Mouse (Mus musculus): ENCODE data around the gene B3galnt1.
"Not testable (repeated sequence)": the region's sequence is repeated elsewhere in the genome, so short reads cannot be mapped to it uniquely, and the experiment has no call there.

The B3galnt1 gene

GRCm38 (mm10) chr3:69565586-69565985, 33.2 kb downstream of the B3galnt1 start:
- DNase-seq (ENCODE audit: low read depth, low spot score), result not testable (repeated sequence)

GRCm38 (mm10) chr3:69563406-69563805, 35.4 kb downstream of the B3galnt1 start:
- DNase-seq (ENCODE audit: low read depth, low spot score), result no peak

GRCm38 (mm10) chr3:69561686-69562085, 37.1 kb downstream of the B3galnt1 start:
- no peak for DNase-seq (ENCODE audit: low read depth, low spot score)

GRCm38 (mm10) chr3:69559975-69560330, 38.8 kb downstream of the B3galnt1 start:
- no peak for DNase-seq (ENCODE audit: low read depth, low spot score)

GRCm38 (mm10) chr3:69559316-69559974, 39.3 kb downstream of the B3galnt1 start:
- no peak for DNase-seq (ENCODE audit: low read depth, low spot score)

GRCm38 (mm10) chr3:69556092-69556778, 42.5 kb downstream of the B3galnt1 start:
- no peak for DNase-seq (ENCODE audit: low read depth, low spot score)

- no peak for DNase-seq (ENCODE audit: low read depth, low spot score)
These were observed 43.2 kb downstream of the B3galnt1 start for GRCm38 (mm10) chr3:69555511-69555910.

GRCm38 (mm10) chr3:69549602-69550001, 49.2 kb downstream of the B3galnt1 start:
- no peak for DNase-seq (ENCODE audit: low read depth, low spot score)

- peak; percentile 87 for DNase-seq (ENCODE audit: low read depth, low spot score)
These were observed 49.9 kb downstream of the B3galnt1 start for GRCm38 (mm10) chr3:69548704-69549455.

GRCm38 (mm10) chr3:69545017-69545416, 53.7 kb downstream of the B3galnt1 start:
- no peak for DNase-seq (ENCODE audit: low read depth, low spot score)

GRCm38 (mm10) chr3:69543730-69544129, 55.0 kb downstream of the B3galnt1 start:
- no peak for DNase-seq (ENCODE audit: low read depth, low spot score)

- DNase-seq (ENCODE audit: low read depth, low spot score), result no peak
These were observed 55.8 kb downstream of the B3galnt1 start for GRCm38 (mm10) chr3:69542962-69543361.

GRCm38 (mm10) chr3:69535941-69536647, 62.7 kb downstream of the B3galnt1 start:
- DNase-seq (ENCODE audit: low read depth, low spot score), result no peak

GRCm38 (mm10) chr3:69535486-69535885, 63.3 kb downstream of the B3galnt1 start:
- no peak for DNase-seq (ENCODE audit: low read depth, low spot score)

GRCm38 (mm10) chr3:69532687-69533086, 66.1 kb downstream of the B3galnt1 start:
- DNase-seq (ENCODE audit: low read depth, low spot score), result no peak

- DNase-seq (ENCODE audit: low read depth, low spot score), result no peak
These were observed 67.2 kb downstream of the B3galnt1 start for GRCm38 (mm10) chr3:69531511-69531910.

GRCm38 (mm10) chr3:69529576-69529975, 69.2 kb downstream of the B3galnt1 start:
- DNase-seq (ENCODE audit: low read depth, low spot score), result no peak

- DNase-seq (ENCODE audit: low read depth, low spot score), result no peak
These were observed 71.4 kb downstream of the B3galnt1 start for GRCm38 (mm10) chr3:69527384-69527783.

- DNase-seq (ENCODE audit: low read depth, low spot score), result no peak
These were observed 73.7 kb downstream of the B3galnt1 start for GRCm38 (mm10) chr3:69525072-69525529.

- peak; percentile 86 for DNase-seq (ENCODE audit: low read depth, low spot score)
These were observed 74.2 kb downstream of the B3galnt1 start for GRCm38 (mm10) chr3:69524356-69525071.

All from skeletal muscle tissue, adult 2 months (tissue).